Mouse (Mus musculus): ENCODE measurements at regions not wholly inside any gene's neighbourhood (a gene's known extent, or its start where the extent isn't known, plus 50 kb on each side); places are given as distances from the start of the nearest gene placed in this dataset.

DNA sequence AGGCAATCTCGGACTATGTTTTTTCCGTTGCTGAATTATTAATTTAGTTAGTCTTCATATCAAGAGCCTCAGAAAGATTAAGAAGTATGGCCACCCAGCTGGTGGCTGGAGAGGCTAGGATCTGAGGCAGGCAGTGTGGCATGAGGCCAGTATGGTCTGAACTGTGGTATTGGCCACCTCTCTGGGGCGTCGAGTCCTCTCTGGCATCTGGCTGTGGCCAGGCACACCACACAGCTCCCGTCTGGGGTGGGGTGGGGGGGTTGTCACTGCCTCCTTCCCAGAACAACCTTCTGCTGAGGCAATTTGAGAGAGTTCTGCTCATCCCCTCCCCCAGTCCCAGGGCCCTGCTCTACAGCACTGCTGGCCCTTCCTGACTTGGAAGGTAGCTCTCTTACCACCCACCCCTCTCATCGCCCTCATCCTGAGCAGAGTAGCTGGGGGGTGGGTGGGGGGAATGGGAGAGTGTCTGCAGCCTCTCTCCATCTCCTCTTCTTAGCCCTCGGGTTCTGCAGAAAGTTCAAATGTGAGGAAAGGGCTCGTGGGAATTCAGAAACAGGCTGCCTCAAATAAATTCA, 103.2 kb downstream of the Vegfa start:
- DNase-seq (ENCODE audit: low spot score) = no peak

DNA sequence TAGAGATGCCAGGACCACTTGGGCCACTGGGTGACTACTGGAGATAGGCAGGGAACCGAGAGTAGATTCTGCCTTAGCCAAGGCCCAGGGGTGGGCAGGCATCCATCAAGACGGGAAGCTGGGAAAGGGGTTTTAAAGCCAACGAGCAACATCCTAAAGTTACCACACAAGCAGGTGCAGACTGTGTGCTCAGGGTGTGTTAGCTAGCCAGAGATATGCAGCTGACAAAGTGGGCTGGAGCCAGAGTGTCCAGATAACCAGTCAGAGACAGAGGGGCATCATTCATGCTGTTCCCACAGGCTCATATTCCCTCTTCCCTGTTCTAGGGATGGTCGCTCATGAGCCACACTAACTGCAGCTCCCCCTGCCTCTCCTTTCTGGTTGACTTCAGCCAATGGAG, 104.2 kb downstream of the Vegfa start:
- DNase-seq (ENCODE audit: low spot score) = no peak

DNA sequence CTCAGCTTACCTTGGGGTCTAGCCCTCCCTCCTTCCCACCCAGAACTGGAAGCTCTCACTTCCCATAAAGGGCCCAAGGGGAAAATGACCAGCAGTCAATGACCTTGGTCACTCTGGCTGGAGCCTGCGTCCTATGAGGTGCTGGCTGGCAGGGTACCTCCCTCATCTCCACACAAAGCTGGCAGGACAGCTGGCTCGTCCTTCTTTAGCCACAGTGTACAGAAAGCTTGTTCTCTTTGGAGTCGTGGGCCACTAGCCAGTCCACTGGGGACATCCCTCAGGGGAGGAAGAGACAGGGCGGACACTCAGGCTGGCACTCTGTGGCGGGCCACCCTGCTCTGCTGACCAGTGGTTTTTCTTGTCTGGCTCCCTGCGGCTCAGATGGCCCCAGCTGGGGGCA, 106.3 kb downstream of the Vegfa start:
- DNase-seq (ENCODE audit: low spot score) = no peak

DNA sequence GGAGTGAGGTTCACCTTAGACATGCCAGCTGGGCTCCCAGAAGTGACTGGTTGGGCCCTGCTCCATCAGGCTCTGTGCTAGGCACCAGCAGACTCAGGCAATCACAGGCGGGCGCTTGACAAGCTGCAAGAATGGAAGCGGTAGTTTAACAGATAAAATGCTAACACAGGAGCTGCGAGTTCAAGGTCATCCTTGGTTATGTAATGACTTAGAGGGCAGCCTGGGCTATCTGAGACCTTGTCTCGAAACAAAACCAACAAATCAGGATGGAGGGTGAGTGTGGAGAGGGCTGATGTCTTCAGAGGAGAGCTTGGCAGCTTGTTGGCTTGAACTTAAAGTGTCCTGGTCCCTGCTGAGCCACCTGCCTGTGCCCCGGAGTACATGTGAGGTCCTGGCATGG, 107.6 kb downstream of the Vegfa start:
- DNase-seq (ENCODE audit: low spot score) = no peak

DNA sequence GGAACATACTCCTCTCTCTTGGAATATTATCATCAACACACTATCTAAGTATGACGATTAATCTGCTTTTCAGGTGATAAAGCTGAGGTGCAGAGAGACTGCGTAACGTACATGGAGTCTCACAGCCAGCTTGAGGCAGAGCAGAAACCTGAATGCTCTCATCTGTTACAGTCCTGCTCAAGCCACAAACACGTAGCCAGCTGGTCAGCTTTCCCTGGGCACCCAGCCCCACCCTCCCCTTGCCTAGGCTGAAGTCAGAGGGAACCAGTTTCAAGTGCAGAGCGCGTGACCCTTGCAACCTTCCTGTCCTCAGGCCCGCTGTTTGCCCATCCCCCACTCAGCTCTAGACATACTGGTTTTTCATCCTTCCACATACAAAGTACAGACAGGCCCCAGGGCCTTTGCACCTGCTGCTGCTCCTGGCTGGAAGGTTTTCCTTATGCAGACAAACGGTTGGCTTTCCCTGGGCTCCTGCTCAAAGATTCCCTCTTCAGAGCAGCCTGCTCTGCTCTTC, 108.9 kb downstream of the Vegfa start:
- no peak for DNase-seq (ENCODE audit: low spot score)

GRCm38 (mm10) chr17:45917647-45918046, 114.5 kb downstream of the Vegfa start:
- no peak for DNase-seq (ENCODE audit: low spot score)

DNA sequence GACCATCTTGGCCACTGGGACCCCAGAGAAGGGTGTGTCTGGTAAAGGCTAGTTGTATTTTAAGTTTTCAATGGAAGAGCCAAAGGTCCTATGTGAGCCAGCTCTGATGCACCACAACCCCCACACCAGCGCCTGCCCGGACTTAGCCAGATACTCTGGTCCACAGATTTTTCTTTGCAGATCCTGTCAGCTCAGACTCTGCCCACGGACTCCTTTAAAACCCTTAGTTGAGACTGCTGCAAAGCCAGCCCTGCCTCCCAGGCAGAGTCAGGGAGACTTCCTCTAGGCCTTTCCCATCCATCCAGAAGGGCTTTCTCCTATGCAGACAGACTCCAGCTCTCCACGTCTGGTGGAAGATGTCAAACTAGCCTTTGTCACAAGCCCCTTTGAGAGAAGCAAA, 115.2 kb downstream of the Vegfa start:
- DNase-seq (ENCODE audit: low spot score) = no peak

DNA sequence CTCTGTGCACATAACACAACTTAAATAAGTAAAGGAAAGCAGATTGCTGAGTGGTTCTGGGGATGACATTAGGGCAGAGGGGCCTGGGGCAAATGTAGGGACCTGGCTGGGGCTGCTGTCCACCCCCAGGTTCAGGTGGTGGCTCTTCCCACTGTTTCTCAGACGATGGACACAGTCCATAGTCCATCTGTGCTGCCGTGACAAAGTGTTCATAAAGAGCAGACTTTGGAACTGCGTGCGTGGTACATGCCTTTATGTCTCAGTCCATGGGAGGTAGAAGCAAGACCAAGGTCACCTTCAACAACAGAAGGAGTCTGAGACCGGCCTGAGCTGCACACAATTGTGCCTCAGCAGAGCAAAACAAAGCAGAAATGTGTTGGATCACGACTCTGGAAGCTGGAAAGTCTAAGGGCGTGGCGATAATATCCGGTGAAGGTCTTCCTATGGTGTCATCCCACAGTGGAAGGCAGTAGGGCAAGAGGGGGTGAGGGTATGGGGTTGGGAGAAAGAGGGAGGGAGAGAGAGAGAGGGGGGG, 117.4 kb downstream of the Vegfa start:
- no peak for DNase-seq (ENCODE audit: low spot score)

DNA sequence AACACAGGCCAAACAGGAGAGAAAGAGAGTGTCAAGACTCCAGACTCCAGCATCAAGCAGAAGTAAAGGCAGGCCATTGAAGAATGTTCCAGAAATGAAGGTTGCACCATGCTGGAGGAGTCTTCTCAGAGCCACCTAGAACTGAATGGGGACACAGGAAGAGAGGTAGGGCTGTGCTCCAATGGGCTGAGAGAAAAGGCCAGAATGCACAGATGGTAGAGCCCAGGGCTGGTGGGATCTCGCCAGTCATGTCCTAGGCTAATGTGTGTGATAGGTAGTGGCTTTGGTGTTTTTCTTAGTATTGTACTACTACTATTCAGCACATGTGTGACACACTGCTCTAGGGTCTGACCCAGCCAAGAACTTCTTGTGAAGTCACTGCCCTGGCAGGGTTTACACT, 117.9 kb downstream of the Vegfa start:
- DNase-seq (ENCODE audit: low spot score) = no peak

DNA sequence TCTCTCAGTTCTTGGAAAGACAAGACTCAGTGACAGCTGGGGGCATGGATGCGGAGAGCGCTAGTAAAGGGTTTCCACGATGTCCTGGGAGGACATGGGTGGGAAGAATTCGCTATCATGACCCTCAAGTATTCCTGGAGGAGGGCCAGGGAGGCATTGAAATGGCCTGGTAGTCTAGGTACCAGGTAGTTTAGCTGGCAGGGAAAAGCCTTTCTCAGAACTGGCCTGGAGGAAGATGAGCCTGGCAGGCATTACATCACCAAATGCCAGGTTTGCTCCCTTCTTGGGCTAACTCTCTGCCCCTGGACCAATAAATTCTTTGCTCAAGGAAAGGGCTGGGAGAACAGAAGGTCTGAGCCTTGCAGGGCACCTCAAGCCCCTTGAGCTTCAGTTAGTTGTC, 118.5 kb downstream of the Vegfa start:
- no peak for DNase-seq (ENCODE audit: low spot score)

- DNase-seq (ENCODE audit: low spot score) = no peak
Observed at GRCm38 (mm10) chr17:45912165-45912564, 120.0 kb downstream of the Vegfa start.

- no peak for DNase-seq (ENCODE audit: low spot score)
Observed at GRCm38 (mm10) chr17:45911201-45911731, 120.9 kb downstream of the Vegfa start.

GRCm38 (mm10) chr17:45910245-45910644, 121.9 kb downstream of the Vegfa start:
- DNase-seq (ENCODE audit: low spot score) = no peak

GRCm38 (mm10) chr17:45907587-45907986, 124.6 kb downstream of the Vegfa start:
- no peak for DNase-seq (ENCODE audit: low spot score)

- DNase-seq (ENCODE audit: low spot score) = no peak
Observed at GRCm38 (mm10) chr17:45905596-45905995, 126.6 kb downstream of the Vegfa start.

- DNase-seq (ENCODE audit: low spot score) = no peak
Observed at GRCm38 (mm10) chr17:45904251-45904650, 127.9 kb downstream of the Vegfa start.

DNA sequence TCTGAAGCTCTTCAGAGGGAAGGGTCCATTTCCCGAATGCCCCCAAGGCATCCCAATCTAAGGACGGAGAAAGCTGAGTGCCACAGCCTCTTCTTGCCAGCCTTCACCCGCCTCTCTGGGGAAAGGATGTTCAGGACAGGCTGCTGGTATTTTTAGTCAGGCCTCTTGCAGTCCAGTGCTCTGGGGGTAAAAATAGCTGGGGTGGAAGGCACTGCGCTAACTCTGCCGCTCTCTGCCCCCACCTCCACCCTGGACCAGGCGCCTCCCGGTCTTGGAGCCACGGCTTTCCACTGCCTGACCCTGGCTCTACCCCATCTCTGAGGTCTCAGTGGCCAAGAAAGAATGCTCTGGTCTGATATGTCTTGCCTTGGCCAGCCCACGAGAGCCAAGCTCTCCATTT, 128.9 kb downstream of the Vegfa start:
- DNase-seq (ENCODE audit: low spot score) = no peak

DNA sequence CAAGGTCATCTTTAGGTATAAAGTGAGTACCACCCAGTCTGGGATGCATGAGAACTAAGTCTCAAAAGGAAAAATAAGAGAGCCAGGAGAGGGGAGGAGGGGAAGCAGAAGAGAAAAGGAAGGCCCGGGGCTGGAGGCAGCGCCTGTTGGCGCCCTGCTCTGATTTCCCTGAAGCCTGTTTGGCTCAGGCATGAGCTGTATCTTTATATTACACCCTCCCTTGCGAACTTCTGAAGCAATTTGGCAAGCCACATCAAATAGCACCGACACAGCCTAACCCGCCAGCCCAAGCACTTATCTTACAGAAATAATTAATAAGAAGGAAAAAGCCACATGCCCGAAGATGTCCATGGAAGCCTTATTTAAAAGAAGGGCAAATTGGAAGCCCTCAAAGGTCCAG, 129.5 kb downstream of the Vegfa start:
- no peak for DNase-seq (ENCODE audit: low spot score)

- DNase-seq (ENCODE audit: low spot score) = no peak
Observed at GRCm38 (mm10) chr17:45896922-45897302, 135.3 kb downstream of the Vegfa start.

DNA sequence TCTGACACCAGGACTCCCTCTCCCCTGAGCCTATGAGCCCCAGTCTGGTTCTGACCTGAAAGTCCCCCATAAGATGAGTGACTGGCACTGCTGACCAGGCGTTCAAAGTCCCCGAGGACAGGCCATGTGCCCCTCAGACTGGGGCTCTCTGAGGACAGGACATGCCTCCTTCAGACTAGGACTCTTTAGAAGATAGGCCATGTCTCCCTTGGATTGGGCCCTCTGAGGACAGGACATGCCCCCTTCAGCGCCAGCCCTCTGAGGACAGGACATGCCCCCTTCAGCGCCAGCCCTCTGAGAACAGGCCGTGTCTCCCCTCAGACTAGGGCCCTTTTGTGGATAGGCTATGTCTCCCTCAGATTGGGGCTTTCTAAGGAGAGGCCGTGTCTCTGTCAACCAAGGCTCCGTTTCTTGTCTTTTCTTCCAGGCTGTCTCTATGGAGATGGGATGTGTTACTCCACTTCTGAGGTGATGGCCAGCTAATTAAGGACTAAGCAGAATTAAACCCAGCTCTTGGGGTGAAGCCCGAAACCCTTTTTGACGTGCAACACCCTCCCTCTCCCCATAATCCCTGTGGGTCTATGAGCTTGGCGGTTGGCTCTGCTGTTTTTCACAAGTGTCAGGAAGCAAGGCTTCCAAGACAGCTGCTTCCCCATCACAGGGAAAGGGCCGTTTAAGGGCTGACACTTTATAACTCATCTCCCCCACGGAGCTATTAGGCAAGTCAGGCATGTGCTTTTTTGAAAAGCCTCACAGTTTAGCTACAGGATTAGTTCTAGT, 135.8 kb downstream of the Vegfa start:
- DNase-seq (ENCODE audit: low spot score) = no peak

DNA sequence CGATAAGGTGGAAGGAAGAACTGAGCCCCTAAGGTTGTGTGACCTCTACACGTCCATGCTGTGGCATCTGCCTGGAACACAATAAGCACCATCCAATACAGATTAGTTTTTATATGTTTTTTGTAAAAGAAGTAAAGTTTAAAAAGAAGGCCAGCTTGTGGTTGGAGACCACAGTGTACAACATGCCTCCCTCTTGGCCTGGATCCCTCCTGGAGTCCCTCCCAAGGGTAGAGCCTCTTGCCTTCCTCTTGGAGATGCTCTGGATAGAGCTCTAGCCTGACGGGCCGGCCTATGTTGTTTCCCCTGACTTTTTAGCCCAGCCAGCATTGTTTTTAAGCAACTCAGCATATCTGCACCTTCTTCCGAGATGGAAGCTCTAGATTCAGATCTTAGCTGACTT, 138.0 kb downstream of the Vegfa start:
- DNase-seq (ENCODE audit: low spot score) = no peak

DNA sequence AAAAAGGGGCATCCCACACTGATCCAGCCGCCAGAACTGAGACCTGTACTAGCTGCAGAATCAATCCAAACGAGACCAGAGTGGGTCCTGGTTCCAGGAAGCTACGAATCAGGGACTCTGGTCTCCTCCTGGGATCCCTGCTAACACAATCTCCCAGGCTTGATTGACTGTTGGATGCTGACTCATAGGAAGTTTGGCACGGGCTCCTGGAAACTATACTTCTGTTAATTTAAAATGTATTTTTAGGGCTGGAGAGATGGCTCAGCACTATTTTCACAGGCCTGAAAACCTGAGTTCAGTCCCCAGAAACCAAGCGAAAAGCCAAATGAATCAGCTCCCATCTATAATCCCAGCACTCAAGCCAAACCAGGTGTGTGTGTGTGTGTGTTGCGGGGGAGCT, 138.5 kb downstream of the Vegfa start:
- no peak for DNase-seq (ENCODE audit: low spot score)

GRCm38 (mm10) chr17:45893094-45893493, 139.1 kb downstream of the Vegfa start:
- no peak for DNase-seq (ENCODE audit: low spot score)

Data from ovary, postnatal 36 days (tissue).